Mouse (Mus musculus) MEL (cell line): Measurements from ENCODE around the gene P4ha1. TPM values are rescaled to one million over a fixed set of nuclear protein-coding genes. Genes with fewer than 3 reads are reported as not detected.

Experiments
- DNase-seq: peaks from one replicate; pipeline ENCODE4 v3.0.0; 2011; ENCODE audit warnings: low read depth, low spot score
- H3K27ac ChIP-seq: 2 replicates; pipeline ENCODE4 v1.5.1; 2012; ENCODE audit warnings: low read depth, mild to moderate bottlenecking, control low read depth, low read length, moderate library complexity; ENCODE audit not compliant: control insufficient read depth
- H3K27me3 ChIP-seq, 2 experiments: fragments of 150-350 bp in 1 of 2; sonication (generic) in 1 of 2; 2 replicates each; pipeline ENCODE4 v1.6.1; 2012; ENCODE audit warnings: low read length in 2 of 2, mild to moderate bottlenecking in 2 of 2, improper control_type of control experiment in 1 of 2, moderate library complexity in 1 of 2; ENCODE audit not compliant: insufficient read depth in 2 of 2, control insufficient read depth in 1 of 2
- H3K36me3 ChIP-seq, 2 experiments: 2 replicates each; pipeline ENCODE4 v1.6.1; 2012 to 2014; ENCODE audit warnings: low read length in 2 of 2, improper control_type of control experiment in 1 of 2, inconsistent platforms in 1 of 2, mild to moderate bottlenecking in 1 of 2; ENCODE audit not compliant: insufficient read depth in 2 of 2, control insufficient read depth in 1 of 2
- H3K4me1 ChIP-seq, 2 experiments: fragments of 150-350 bp in 1 of 2; sonication (generic) in 1 of 2; 2 replicates each; pipeline ENCODE4 v1.6.1; 2012; ENCODE audit warnings: low read length in 2 of 2, improper control_type of control experiment in 1 of 2, mild to moderate bottlenecking in 1 of 2; ENCODE audit not compliant: insufficient read depth in 2 of 2, control insufficient read depth in 1 of 2
- H3K4me3 ChIP-seq, 2 experiments: fragments of 150-350 bp in 1 of 2; sonication (generic) in 1 of 2; 2 replicates each; pipeline ENCODE4 v1.5.1; 2012; ENCODE audit warnings: low read depth in 2 of 2, low read length in 2 of 2, mild to moderate bottlenecking in 2 of 2, moderate library complexity in 2 of 2, control low read depth in 1 of 2, improper control_type of control experiment in 1 of 2; ENCODE audit not compliant: control insufficient read depth in 1 of 2, insufficient read depth in 1 of 2
- H3K79me2 ChIP-seq: 2 replicates; pipeline ENCODE4 v1.6.1; 2012; ENCODE audit warnings: mild to moderate bottlenecking, low read length, moderate library complexity; ENCODE audit not compliant: control insufficient read depth, poor library complexity, insufficient read depth
- H3K9ac ChIP-seq: 2 replicates; pipeline ENCODE4 v1.6.1; 2012; ENCODE audit warnings: low read depth, mild to moderate bottlenecking, control low read depth, low read length, moderate library complexity; ENCODE audit not compliant: control insufficient read depth, poor library complexity, severe bottlenecking
- H3K9me3 ChIP-seq: fragments of 150-350 bp; sonication (generic); replicated peaks from 2 replicates; pipeline ENCODE4 v1.6.1; 2012; ENCODE audit warnings: mild to moderate bottlenecking, low read length, improper control_type of control experiment, moderate library complexity; ENCODE audit not compliant: insufficient read depth
- CHD1 ChIP-seq: IDR thresholded peaks from 2 replicates; pipeline ENCODE4 v1.6.1; 2012; ENCODE audit warnings: low read depth, mild to moderate bottlenecking, inconsistent platforms, low read length, improper control_type of control experiment
- CTCF ChIP-seq, 3 experiments: IDR thresholded peaks in 2 of 3; conservative IDR thresholded peaks in 1 of 3; 2 replicates each; pipeline ENCODE4 v1.5.1; 2011 to 2012; ENCODE audit warnings: low read length in 3 of 3, low read depth in 2 of 3, mild to moderate bottlenecking in 2 of 3, improper control_type of control experiment in 1 of 3, inconsistent platforms in 1 of 3, mixed read lengths in 1 of 3, moderate library complexity in 1 of 3; ENCODE audit not compliant: control insufficient read depth in 1 of 3, insufficient read depth in 1 of 3, poor library complexity in 1 of 3, severe bottlenecking in 1 of 3
- E2F4 ChIP-seq: IDR thresholded peaks from 2 replicates; pipeline ENCODE4 v1.6.1; 2011; ENCODE audit warnings: low read depth, low read length, improper control_type of control experiment, borderline replicate concordance
- KAT2A ChIP-seq: conservative IDR thresholded peaks from 2 replicates; pipeline ENCODE4 v1.6.1; 2012; ENCODE audit warnings: low read depth, low read length, improper control_type of control experiment, inconsistent platforms
- MAFK ChIP-seq: IDR thresholded peaks from 2 replicates; pipeline ENCODE4 v1.6.1; 2011; ENCODE audit warnings: low read depth, mild to moderate bottlenecking, low read length, improper control_type of control experiment, borderline replicate concordance
- MAX ChIP-seq: IDR thresholded peaks from 2 replicates; pipeline ENCODE4 v1.6.1; 2011; ENCODE audit warnings: low read length, improper control_type of control experiment
- MEF2A ChIP-seq: IDR thresholded peaks from 2 replicates; pipeline ENCODE4 v1.6.1; 2014; ENCODE audit warnings: low read depth, mild to moderate bottlenecking, inconsistent platforms, low read length, improper control_type of control experiment; ENCODE audit not compliant: poor library complexity, insufficient replicate concordance, severe bottlenecking; ENCODE audit errors: extremely low read depth
- MXI1 ChIP-seq: IDR thresholded peaks from 2 replicates; pipeline ENCODE4 v1.6.1; 2011; ENCODE audit warnings: mild to moderate bottlenecking, low read depth, low read length, improper control_type of control experiment
- MYB ChIP-seq: IDR thresholded peaks from 2 replicates; pipeline ENCODE4 v1.6.1; 2011; ENCODE audit warnings: mild to moderate bottlenecking, low read depth, low read length, improper control_type of control experiment
- POLR2AphosphoS2 ChIP-seq: IDR thresholded peaks from 2 replicates; pipeline ENCODE4 v1.6.1; 2011; ENCODE audit warnings: low read length, improper control_type of control experiment
- RAD21 ChIP-seq: IDR thresholded peaks from 2 replicates; pipeline ENCODE4 v1.6.1; 2011; ENCODE audit warnings: mild to moderate bottlenecking, low read depth, low read length, improper control_type of control experiment
- SIN3A ChIP-seq: IDR thresholded peaks from 2 replicates; pipeline ENCODE4 v1.6.1; 2012; ENCODE audit warnings: low read length, improper control_type of control experiment, inconsistent platforms
- SMC3 ChIP-seq: IDR thresholded peaks from 2 replicates; pipeline ENCODE4 v1.6.1; 2011; ENCODE audit warnings: low read depth, low read length, improper control_type of control experiment
- TAL1 ChIP-seq: IDR thresholded peaks from 2 replicates; pipeline ENCODE4 v1.6.1; 2012; ENCODE audit warnings: mild to moderate bottlenecking, inconsistent platforms, low read length, moderate library complexity, mixed read lengths
- TBP ChIP-seq: IDR thresholded peaks from 2 replicates; pipeline ENCODE4 v1.8.0; 2011; ENCODE audit warnings: low read depth, low read length, improper control_type of control experiment
- ZC3H11A ChIP-seq: IDR thresholded peaks from 2 replicates; pipeline ENCODE4 v1.6.1; 2012; ENCODE audit warnings: low read depth, mild to moderate bottlenecking, inconsistent platforms, low read length, improper control_type of control experiment
- ZMIZ1 ChIP-seq: IDR thresholded peaks from 2 replicates; pipeline ENCODE4 v1.6.1; 2012; ENCODE audit warnings: low read depth, mild to moderate bottlenecking, inconsistent platforms, low read length, improper control_type of control experiment, moderate library complexity
- polyA plus RNA-seq, 2 experiments: library from polyadenylated mRNA; stranded (reverse) in 1 of 2; unstranded in 1 of 2; fragments of >175 nt in 1 of 2; fragments of >200 nt in 1 of 2; gene quantifications; 2 replicates each; pipeline versions ENCODE4 v1.2.1 to v1.2.4; 2012; ENCODE audit warnings: low replicate concordance in 2 of 2, low read depth in 1 of 2; ENCODE audit not compliant: insufficient read length in 2 of 2, insufficient read depth in 1 of 2, missing spikeins in 1 of 2
- total RNA-seq: library from RNA; depleted of rRNA; stranded (reverse); fragments of 300-350 nt; gene quantifications from 2 replicates; pipeline ENCODE4 v1.2.3, GENCODE M21; 2012

P4ha1 gene
- total and polyA plus RNA-seq, 3 experiments: 18.9 to 50.2 TPM; not detected in 1

DNA sequence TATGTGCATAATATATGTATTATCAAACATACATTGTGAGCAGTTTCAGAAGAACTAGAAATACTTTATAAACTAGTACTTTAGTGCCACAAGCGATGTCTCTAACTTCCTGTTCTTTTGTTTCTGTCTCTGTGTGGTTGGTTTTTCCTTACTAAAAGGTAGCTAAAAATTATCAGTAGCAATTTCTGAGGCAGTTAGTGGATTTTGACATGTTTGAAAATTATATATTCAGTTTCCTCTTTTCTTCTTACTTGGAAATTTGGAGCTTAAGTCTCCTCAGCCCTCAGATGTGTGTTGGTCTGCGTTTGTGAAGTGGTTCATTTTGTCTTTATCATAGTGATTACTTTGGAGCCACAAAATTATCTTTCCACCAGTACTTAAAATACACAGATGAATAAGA is 26.4 kb downstream of the P4ha1 start (continued):
- no peak for TF ChIP-seq ZMIZ1
- no peak for TF ChIP-seq MAFK
- no peak for TF ChIP-seq TBP
- no peak for TF ChIP-seq POLR2AphosphoS2
- TF ChIP-seq KAT2A: no peak
- peak; percentile 67 for TF ChIP-seq SIN3A
- no peak for TF ChIP-seq ZC3H11A
- no peak for TF ChIP-seq MYB
- TF ChIP-seq TAL1: no peak
- no peak for TF ChIP-seq CHD1
- TF ChIP-seq MAX: no peak
- TF ChIP-seq RAD21: no peak

DNA sequence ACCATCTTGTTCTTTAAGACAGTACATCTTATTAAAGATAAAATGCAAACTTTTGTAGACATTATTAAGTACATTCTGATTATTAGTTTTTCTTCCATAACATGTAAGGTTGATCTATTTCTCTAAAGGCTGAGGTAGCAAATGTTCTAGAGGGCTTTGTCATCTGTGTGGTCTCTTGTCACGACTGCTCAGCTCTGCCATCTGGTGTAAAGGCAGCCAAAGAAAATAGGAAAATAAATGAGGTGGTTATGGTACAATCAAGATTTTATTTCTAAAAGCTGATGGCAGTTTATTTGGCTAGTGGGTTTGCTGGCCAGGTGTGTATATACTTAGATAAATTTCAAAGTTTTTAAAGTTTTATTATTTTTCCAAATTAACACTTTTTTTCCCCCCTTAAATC is 30.0 kb downstream of the P4ha1 start:
- DNase-seq: no peak
- no peak overlapping the region for H3K9ac ChIP-seq
- no peaks in the 10 kb centered on the region; the same call in 1 of the 2 replicates for H3K79me2 ChIP-seq
- TF ChIP-seq MEF2A (no peak), RAD21 (peak; percentile 12), SMC3 (peak; percentile 73), CTCF (IDR thresholded peaks at IDR 0.05 in 2 of 3, conservative IDR thresholded peaks at IDR 0.05 in 1 of 3; ENCODE audit: control insufficient read depth in 1 of 3, insufficient read depth in 1 of 3, low read depth in 2 of 3, low read length in 3 of 3, poor library complexity in 1 of 3, severe bottlenecking in 1 of 3) (peak in 1 of 3 experiments; percentile 47; a peak in 2 of 6 replicates), KAT2A (no peak), E2F4 (no peak)
- no peak overlapping the region for H3K27ac ChIP-seq
- H3K27me3 ChIP-seq: no peaks in the 10 kb centered on the region
- peaks cover 7 to 13% of the 10 kb centered on the region in 2 experiments for H3K4me1 ChIP-seq
- no peaks in the 10 kb centered on the region for H3K9me3 ChIP-seq
- peaks cover 11 to 41% of the 10 kb centered on the region in 2 experiments for H3K36me3 ChIP-seq
- no peak overlapping the region for H3K4me3 ChIP-seq

DNA sequence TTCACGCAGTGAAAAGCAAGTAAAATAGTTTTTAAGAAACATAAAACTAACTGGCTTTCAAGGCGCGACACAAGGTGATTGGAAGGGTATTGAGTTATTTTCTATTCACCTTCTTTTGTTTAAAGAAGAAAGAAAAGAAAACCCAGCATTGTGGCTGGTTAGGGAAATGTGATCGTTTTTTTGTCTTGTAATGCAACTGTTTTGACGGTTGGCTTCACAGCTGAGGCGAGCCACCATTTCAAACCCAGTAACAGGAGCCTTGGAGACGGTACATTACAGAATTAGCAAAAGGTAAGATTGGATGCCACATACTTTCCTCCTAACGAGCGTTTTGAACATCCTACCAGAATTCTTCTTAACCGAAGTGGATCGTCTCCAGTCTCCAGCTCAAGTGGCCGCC is 31.0 kb downstream of the P4ha1 start:
- H3K36me3 ChIP-seq: peaks cover 5 to 39% of the 10 kb centered on the region in 2 experiments
- no peaks in the 10 kb centered on the region; the same call in 1 of the 2 replicates for H3K79me2 ChIP-seq
- H3K4me3 ChIP-seq: no peak overlapping the region
- no peak overlapping the region for H3K9ac ChIP-seq
- peaks cover 0 to 7% of the 10 kb centered on the region in 2 experiments; a peak in 2 of 4 replicates for H3K4me1 ChIP-seq
- H3K27me3 ChIP-seq: no peaks in the 10 kb centered on the region
- no peak for TF ChIP-seq MXI1
- no peak for TF ChIP-seq TBP
- H3K27ac ChIP-seq: no peak overlapping the region
- H3K9me3 ChIP-seq: no peaks in the 10 kb centered on the region
- DNase-seq: no peak
